Mouse (Mus musculus) kidney, adult 2 months (tissue): Measurements from ENCODE around the gene Gm10188.

ENCODE experiments used
- CTCF ChIP-seq: fragments of 200-500 bp; conservative IDR thresholded peaks from 2 replicates; pipeline ENCODE4 v1.5.1; 2011; ENCODE audit warnings: low read depth, mild to moderate bottlenecking, control low read depth, low read length, moderate library complexity, mixed read lengths; ENCODE audit not compliant: insufficient read depth, insufficient read length
- POLR2A ChIP-seq: fragments of 200-500 bp; IDR thresholded peaks from one replicate; pipeline ENCODE4 v1.6.1; 2011; ENCODE audit warnings: low read depth, low read length, control low read depth

DNA sequence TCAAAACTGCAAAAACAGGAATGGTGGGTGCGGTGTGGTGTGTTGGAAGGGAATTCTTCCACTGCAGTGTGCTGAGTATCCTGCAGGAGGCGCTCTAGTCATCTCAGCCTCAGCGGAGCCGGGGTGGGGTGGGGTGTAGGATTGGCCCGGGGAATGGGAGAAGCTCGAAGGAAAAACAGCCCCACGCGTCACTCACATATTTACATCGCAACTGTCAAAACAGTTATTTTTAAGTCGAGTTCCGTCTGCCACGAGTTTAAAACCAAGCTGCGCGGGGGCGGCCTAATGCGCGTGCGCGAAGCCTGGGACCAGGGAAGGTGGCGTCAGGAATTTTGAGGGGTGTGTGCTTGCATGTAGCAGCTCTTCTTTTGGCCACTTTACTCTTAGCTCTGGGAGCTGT is 17.3 kb downstream of the Gm10188 start:
- no peak for TF ChIP-seq POLR2A
- peak; percentile 69 for TF ChIP-seq CTCF
